Mouse (Mus musculus) layer of hippocampus, postnatal 10 days (tissue): ENCODE results near the gene Scd1. TPM values are rescaled to one million over a fixed set of nuclear protein-coding genes. Genes with fewer than 3 reads are reported as not detected.
"Not testable (repeated sequence)": the region's sequence is repeated elsewhere in the genome, so short reads cannot be mapped to it uniquely, and the experiment has no call there.

Experiments used
- DNase-seq, 2 experiments: peaks; one replicate each; pipeline ENCODE4 v3.0.0; 2021; ENCODE audit warnings: low spot score in 2 of 2
- total RNA-seq, 2 experiments: library from RNA; stranded (reverse); gene quantifications; 2 replicates each; pipeline ENCODE4 v1.2.3; 2021

Scd1 gene
- total RNA-seq, 2 experiments from 2014 or later, result 106 to 146 TPM

DNA sequence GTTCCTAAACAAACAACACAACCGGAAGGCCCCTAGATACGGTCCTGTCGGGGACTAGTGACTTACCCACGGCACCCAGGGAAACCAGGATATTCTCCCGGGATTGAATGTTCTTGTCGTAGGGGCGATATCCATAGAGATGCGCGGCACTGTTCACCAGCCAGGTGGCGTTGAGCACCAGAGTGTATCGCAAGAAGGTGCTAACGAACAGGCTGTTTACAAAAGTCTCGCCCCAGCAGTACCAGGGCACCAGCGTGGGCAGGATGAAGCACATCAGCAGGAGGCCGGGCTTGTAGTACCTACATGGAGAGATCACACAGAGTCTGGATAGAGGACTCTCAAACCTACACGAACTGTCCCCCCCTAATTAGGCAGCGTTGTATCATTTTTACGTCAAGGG is 7.6 kb downstream of the Scd1 start:
- no peak for DNase-seq

GRCm38 (mm10) chr19:44396742-44397141 is 10.9 kb downstream of the Scd1 start:
- no peak for DNase-seq

GRCm38 (mm10) chr19:44394972-44395371 is 12.7 kb downstream of the Scd1 start:
- no peak for DNase-seq

GRCm38 (mm10) chr19:44393962-44394422 is 13.7 kb downstream of the Scd1 start:
- no peak for DNase-seq

DNA sequence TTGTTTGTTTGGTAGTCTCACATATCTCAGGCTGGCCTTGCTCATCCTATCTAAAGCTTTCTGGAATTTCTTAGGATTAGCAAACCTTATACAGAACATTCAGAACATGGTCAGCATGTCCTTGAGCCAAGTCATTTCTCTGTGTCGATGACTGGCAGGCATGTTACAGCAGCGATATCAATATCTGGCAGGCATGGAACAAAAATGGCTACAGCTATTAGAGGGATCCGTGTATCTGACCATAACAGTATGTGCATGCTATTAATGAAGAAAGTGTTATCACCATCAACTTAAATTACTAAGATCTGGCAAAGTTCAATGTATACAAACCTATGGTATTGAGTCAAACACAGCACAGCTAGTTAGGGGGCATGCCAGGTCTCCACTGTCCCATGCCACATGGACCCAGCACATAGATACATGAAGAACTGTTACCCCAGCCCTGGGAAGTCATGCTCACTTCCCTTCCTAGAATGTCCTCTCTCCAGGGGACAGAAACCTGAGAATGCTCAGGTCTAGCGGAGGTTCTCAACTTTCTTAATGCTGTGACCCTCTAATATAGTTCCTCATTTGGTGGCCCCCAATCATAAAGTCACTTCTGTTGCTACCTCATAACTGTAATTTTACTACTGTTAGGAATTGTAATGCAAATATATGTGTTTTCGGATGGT is 15.2 kb downstream of the Scd1 start:
- no peak for DNase-seq

DNA sequence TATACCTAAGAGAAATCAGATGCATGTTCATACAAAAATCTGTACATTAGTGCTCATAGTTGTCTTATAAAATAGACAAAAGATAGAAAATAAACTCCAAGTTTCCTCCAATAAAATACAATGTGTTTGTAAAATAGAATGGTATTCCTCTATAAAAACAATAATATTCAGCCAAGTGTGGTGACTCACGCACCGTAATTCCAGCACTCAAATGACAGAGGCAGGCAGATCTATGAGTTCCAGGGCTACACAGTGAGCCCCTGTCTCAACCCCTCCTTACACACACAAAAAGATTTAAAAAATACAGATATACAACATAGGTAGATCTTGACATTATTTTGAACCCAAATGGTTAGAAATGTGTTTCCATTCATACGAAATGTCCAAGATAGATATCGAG is 15.8 kb downstream of the Scd1 start:
- no peak for DNase-seq

- DNase-seq, result no peak
Measured at GRCm38 (mm10) chr19:44389507-44389906, 18.2 kb downstream of the Scd1 start.

GRCm38 (mm10) chr19:44388475-44389428 is 18.9 kb downstream of the Scd1 start:
- DNase-seq, result peak; percentile 88 to 89

- DNase-seq, result no peak
Measured at GRCm38 (mm10) chr19:44387746-44388474, 19.8 kb downstream of the Scd1 start.

DNA sequence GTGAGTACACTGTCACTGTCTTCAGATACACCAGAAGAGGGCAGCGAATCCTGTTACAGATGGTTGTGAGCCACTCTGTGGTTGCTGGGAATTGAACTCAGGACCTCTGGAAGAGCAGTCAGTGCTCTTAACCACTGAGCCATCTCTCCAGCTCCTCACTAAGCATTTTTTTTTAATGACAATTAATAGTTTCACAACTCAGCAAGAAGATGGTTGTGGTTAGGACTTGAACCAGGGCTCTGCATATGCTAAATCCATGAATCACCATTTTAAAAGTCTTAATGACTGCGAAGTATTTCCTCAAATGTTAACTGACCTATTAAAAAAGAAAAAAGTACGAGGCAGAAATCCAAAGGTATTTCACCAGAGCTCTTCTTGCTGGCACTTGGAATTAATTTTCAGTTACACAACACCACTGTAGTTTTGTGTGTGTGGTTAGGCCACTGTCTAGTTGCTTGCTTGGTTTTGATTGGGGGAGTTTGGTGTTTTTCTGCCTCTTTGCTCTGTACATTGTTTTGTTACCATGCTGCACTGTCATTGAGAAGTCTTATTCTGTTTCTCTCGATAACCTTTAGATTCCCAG is 20.5 kb downstream of the Scd1 start:
- DNase-seq, result no peak

DNA sequence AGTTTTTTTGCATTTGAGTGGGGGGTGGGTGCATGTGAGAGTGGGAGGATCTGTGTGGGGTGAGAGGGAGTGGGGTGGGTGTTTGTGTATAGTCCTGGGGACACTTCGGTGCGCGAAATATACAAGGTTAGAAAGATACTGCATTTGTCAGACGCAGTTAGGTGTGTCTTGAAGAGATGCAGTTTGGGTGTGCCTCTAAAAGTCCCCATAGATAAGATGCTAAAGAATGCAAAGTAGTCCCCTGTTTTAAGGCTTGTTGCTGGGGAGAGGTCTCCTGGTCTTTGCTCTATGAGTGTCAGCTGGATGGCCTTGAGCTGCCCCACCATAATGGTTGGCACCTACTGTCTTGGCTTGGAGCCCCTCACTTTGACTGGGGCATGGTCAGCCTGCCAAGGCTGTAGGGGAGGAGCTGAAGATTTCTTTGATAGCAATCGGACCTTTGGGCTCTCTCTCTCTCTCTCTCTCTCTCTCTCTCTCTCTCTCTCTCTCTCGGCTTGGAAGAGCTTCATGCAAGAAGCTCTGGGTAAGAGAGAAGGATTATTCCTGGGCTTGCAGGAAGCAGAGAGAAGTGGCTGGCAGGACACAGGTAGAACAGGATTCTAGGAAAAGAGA is 21.7 kb downstream of the Scd1 start:
- DNase-seq, result no peak

- DNase-seq, result no peak
Measured at GRCm38 (mm10) chr19:44382682-44383321, 24.9 kb downstream of the Scd1 start.

GRCm38 (mm10) chr19:44380065-44380464 is 27.6 kb downstream of the Scd1 start:
- DNase-seq, result no peak

- no peak for DNase-seq
Measured at GRCm38 (mm10) chr19:44379090-44379489, 28.6 kb downstream of the Scd1 start.

DNA sequence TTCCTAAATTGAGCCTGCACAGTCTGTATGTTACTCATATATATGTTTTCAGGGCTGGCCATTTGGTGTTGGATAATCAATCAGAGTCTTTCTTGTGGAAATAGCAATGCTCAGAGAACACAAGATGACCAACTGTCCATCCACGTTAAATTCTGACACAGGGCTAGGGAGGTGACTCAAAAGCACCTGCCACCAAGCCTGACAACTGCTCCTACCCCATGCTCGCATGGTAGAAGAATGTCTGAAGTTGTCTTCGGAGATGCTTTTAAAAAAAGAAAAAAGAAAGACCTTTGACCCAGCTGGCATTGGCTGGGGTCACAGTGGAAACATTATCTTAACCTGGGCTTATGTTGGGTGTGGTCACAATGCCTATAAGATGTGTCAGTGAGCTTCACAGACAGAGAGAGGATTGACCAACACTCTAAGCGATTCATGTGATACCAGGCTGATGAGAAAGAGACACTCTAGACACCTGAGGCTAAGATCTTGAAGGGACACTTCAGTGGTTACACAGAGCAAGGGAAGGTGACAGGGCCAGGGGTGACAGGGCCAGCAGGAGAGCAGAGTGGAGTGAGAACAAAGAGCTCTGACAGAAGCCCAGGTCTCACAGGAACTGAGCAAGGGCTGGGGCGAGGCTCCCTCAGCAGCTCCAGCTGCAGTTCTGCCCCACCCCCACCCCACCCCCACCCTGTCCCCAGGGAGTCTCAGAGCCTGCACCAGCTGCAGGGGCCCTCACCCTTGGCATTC is 29.9 kb downstream of the Scd1 start:
- DNase-seq, result no peak

DNA sequence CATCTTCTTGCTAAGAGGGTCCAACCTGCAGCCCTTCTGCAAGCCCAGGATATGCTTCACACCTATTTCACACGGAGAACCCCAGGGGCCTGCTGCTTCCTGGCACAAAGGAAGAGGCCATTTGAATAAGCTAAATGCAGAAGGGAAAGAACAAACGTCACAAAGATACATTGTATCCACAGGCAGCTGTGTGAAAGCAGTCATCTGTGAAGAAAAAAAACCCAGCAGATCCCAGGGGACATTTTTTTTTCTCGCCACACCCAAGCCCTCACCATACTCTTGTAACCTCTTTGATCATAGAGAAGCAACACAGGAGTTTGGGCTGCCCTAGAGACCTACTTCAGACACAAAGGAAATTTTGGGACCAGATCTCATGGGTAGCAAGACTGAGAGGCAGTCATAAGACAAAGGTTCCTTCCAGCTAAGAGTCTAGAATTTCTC is 31.1 kb downstream of the Scd1 start:
- no peak for DNase-seq

- peak; percentile 71 to 78 for DNase-seq
Measured at GRCm38 (mm10) chr19:44372969-44373368, 34.7 kb downstream of the Scd1 start.

- DNase-seq, result no peak
Measured at GRCm38 (mm10) chr19:44370231-44370630, 37.4 kb downstream of the Scd1 start.

DNA sequence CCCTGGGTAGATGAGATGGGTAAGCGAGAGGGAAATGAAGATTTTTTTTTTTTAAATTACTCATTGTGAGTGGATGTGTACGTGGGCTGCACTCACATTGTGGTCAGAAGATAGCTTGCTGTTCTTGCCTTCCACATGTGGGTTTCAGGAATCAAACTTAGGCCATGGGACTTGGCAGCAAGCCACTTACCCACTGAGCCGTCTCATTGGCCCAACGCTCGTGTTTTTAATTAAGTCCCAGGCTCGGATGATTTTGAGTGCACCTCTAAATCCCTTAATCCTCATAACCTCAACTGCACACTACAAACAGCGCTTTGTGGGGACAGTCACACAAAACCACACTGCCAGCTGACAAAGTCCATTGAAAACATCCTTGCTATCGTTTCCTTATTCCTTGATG is 38.3 kb downstream of the Scd1 start:
- DNase-seq, result no peak

DNA sequence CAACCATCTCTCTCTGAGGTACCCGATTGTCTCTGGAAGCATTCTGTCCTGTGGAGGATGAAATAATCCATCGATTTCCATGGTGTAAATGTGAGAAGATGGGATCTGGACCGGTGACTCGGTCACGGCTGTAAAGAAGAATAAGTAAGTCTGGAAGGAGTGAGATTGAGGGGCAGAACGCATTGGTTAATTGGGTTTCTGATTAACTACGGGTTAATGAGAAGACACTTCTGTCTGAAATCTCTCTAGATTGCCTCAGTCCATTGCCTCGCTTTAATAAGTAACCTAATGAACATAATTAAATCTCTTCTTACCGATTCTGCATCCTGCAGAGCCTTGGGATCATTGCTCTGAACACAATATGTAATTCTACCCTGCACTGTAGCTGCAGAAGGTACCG is 40.6 kb downstream of the Scd1 start:
- DNase-seq, result not testable (repeated sequence)
